Mouse (Mus musculus) brown adipose tissue, adult 24 weeks (tissue): ENCODE data around the gene Olfr730. TPM values are rescaled to one million over a fixed set of nuclear protein-coding genes. Genes with fewer than 3 reads are reported as not detected.

ENCODE experiments used
- H3K27ac ChIP-seq: fragments of 200-500 bp; replicated peaks from 2 replicates; pipeline ENCODE4 v1.5.1; 2012; ENCODE audit warnings: low read depth, mild to moderate bottlenecking, low read length
- H3K4me1 ChIP-seq: fragments of 200-500 bp; 2 replicates; pipeline ENCODE4 v1.6.1; 2012; ENCODE audit warnings: low read length, mixed read lengths; ENCODE audit not compliant: control insufficient read depth, insufficient read depth, insufficient read length
- H3K4me3 ChIP-seq: fragments of 200-500 bp; 2 replicates; pipeline ENCODE4 v1.5.1; 2012; ENCODE audit warnings: low read depth, mild to moderate bottlenecking, low read length, moderate library complexity; ENCODE audit not compliant: insufficient read depth
- polyA plus RNA-seq: library from polyadenylated mRNA; stranded (reverse); fragments of >200 nt; gene quantifications from 2 replicates; pipeline ENCODE4 v1.2.4, GENCODE M21; 2012; ENCODE audit not compliant: missing spikeins, insufficient read depth, insufficient read length

Gene Olfr730
- polyA plus RNA-seq, result not detected in 2 replicates

DNA sequence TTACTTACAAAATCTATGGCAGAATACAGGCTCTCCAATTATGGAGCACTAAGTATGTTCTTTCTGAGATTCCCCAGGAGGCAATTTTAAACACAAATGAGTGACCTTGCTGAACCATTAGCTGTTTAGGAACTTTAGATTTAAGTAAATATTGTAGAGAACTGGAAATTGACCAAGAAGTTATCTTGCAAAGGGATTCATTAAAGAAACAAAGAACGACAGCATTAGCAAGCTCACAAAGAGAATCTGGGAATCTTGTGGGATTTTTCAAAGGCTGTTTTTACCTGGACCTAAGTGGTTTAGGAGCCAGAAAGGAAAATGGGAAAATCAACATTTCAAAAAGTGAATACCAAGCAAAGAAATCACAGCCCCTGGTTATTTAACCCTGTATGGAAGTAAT, at the start of gene Olfr730:
Gene Olfr730, minus strand, starts transcription at position 101 of the 400 bp plus-strand sequence.
- no peak within 1 kb of the TSS for H3K27ac ChIP-seq
- no peaks in the 10 kb centered on the region for H3K4me1 ChIP-seq
- H3K4me3 ChIP-seq, result no peak within 1 kb of the TSS

DNA sequence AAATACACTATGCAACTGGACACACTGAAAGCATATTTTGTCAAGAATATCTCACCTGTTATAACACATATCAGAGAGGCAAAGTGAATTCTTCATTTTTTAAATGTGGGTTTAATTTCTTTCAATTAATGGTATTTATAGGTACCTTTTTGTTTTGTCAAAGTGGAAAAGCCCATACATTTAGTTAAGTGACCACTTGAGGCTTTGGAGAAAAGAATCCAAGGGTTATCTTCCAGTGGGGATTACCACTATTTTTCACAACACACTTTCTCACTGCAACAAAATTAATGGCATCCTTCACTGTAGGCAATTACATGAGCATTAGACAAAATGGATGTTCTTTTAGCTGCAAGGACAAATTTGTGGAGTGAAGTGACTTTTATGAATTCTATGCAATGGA, 35.2 kb downstream of the Olfr730 start, which contains the start of gene Olfr729:
Gene Olfr729, minus strand, starts transcription at position 101 of the 400 bp plus-strand sequence.
- Histone ChIP-seq H3K4me1 (no peaks in the 10 kb centered on the region), H3K27ac (no peak within 1 kb of the TSS), H3K4me3 (no peak within 1 kb of the TSS)

DNA sequence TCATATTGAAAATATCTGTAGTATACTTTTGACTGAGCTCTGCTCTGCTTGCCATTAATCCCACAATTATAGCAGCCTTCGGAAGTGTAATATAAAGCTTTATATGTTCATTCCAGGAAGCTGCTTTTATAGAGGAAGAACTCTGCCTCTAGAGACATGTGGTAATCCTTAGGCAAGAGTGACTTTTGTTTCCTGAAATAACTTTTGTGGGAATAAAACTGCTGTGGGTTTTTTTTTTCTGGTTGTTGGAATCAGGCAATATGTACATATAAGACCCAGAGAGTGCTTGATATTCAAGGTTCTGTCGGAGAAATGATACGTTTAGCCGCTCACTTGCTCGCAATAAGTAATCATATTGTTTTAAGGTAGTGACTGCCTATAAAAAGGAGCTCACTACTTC, 45.4 kb downstream of the Olfr730 start, which contains the start of gene Olfr728:
Gene Olfr728, minus strand, starts transcription at position 101 of the 400 bp plus-strand sequence.
- Histone ChIP-seq H3K4me1 (no peaks in the 10 kb centered on the region), H3K27ac (no peak within 1 kb of the TSS), H3K4me3 (no peak within 1 kb of the TSS)

Other genes starting within 250 kb of the Olfr730 start
- gene Olfr724, start 224.9 kb downstream of the Olfr730 start, polyA plus RNA-seq, result not detected in 2 replicates
- gene Olfr725, start 147.8 kb downstream of the Olfr730 start, polyA plus RNA-seq, result not detected in 2 replicates
- gene Olfr726, start 97.2 kb downstream of the Olfr730 start, polyA plus RNA-seq, result not detected in 2 replicates
- not detected in 2 replicates for gene Olfr727, start 65.0 kb downstream of the Olfr730 start, polyA plus RNA-seq
- not detected in 2 replicates for gene Olfr728, start 45.5 kb downstream of the Olfr730 start, polyA plus RNA-seq
- not detected in 2 replicates for gene Olfr729, start 35.3 kb downstream of the Olfr730 start, polyA plus RNA-seq
- not detected in 2 replicates for gene Olfr731, start 53.7 kb upstream of the Olfr730 start, polyA plus RNA-seq
- not detected in 2 replicates for gene Olfr732, start 96.0 kb upstream of the Olfr730 start, polyA plus RNA-seq
- gene Olfr733, start 113.3 kb upstream of the Olfr730 start, polyA plus RNA-seq, result not detected in 2 replicates
- not detected in 2 replicates for gene Olfr734, start 138.6 kb upstream of the Olfr730 start, polyA plus RNA-seq
- gene Olfr735, start 160.7 kb upstream of the Olfr730 start, polyA plus RNA-seq, result not detected in 2 replicates
- not detected in 2 replicates for gene Tlr11, start 169.7 kb upstream of the Olfr730 start, polyA plus RNA-seq
- not detected in 2 replicates for gene Olfr736, start 193.0 kb upstream of the Olfr730 start, polyA plus RNA-seq
- gene Olfr738, start 219.4 kb upstream of the Olfr730 start, polyA plus RNA-seq, result not detected in 2 replicates
- gene Olfr739, start 230.4 kb upstream of the Olfr730 start, polyA plus RNA-seq, result not detected in 2 replicates